Mouse (Mus musculus) liver, postnatal 0 days (tissue): ENCODE data around the gene Sema3a. TPM values are rescaled to one million over a fixed set of nuclear protein-coding genes. Genes with fewer than 3 reads are reported as not detected.
"Not testable (repeated sequence)": the region's sequence is repeated elsewhere in the genome, so short reads cannot be mapped to it uniquely, and the experiment has no call there.

Experiments used
- ATAC-seq: fragments of 200-750 bp; cut with Nextera tagmentation; 2 replicates; pipeline ENCODE4 v1.8.0; 2017; ENCODE audit warnings: mild to moderate bottlenecking, moderate library complexity
- DNase-seq: peaks from one replicate; pipeline ENCODE4 v3.0.0-alpha.2; 2016
- H3K27ac ChIP-seq: fragments of 300-500 bp; sonication (generic); 2 replicates; pipeline ENCODE4 v1.5.1; 2014; ENCODE audit warnings: antibody characterized with exemption, moderate library complexity, mild to moderate bottlenecking, low read depth
- H3K27me3 ChIP-seq: fragments of 300-500 bp; sonication (generic); 2 replicates; pipeline ENCODE4 v1.6.1; 2014; ENCODE audit warnings: low read length, control low read depth, mixed read lengths; ENCODE audit not compliant: insufficient read depth
- H3K36me3 ChIP-seq: fragments of 300-500 bp; sonication (generic); replicated peaks from 2 replicates; pipeline ENCODE4 v1.6.1; 2014; ENCODE audit warnings: mild to moderate bottlenecking, control low read depth, low read length, moderate library complexity, mixed read lengths; ENCODE audit not compliant: insufficient read depth
- H3K4me1 ChIP-seq: fragments of 300-500 bp; sonication (generic); 2 replicates; pipeline ENCODE4 v1.6.1; 2014; ENCODE audit warnings: antibody characterized with exemption, mild to moderate bottlenecking, control low read depth; ENCODE audit not compliant: insufficient read depth
- H3K4me2 ChIP-seq: fragments of 300-500 bp; sonication (generic); 2 replicates; pipeline ENCODE4 v1.6.1; 2014; ENCODE audit warnings: low read depth, mild to moderate bottlenecking, low read length, moderate library complexity, mixed read lengths
- H3K4me3 ChIP-seq: fragments of 300-500 bp; sonication (generic); 2 replicates; pipeline ENCODE4 v1.5.1; 2014; ENCODE audit warnings: low read depth, low read length
- H3K9ac ChIP-seq: fragments of 300-500 bp; sonication (generic); replicated peaks from 2 replicates; pipeline ENCODE4 v1.6.1; 2014; ENCODE audit warnings: mild to moderate bottlenecking, moderate library complexity
- H3K9me3 ChIP-seq: fragments of 300-500 bp; sonication (generic); 2 replicates; pipeline ENCODE4 v1.6.1; 2016; ENCODE audit warnings: mild to moderate bottlenecking, control low read depth, low read length, mixed read lengths
- CTCF ChIP-seq: sonication (generic); IDR thresholded peaks from 2 replicates; pipeline ENCODE4 v1.5.1; 2016; ENCODE audit warnings: antibody characterized with exemption, low read depth
- EP300 ChIP-seq: IDR thresholded peaks from 2 replicates; pipeline ENCODE4 v1.6.1; 2016; ENCODE audit warnings: antibody characterized with exemption, low read depth, mild to moderate bottlenecking
- WGBS: fragments of 180-500 bp; shearing (Covaris S2); extraction: QIAGEN DNeasy Blood & Tissue Kit; methylation state at CpG from one replicate; pipeline ENCODE4 v1.1.7; 2014; ENCODE audit not compliant: insufficient replicate concordance; 5-methylcytosine and 5-hydroxymethylcytosine counted together
- polyA plus RNA-seq: library from polyadenylated mRNA; unstranded; fragments of >200 nt; fragmentation: Nextera tagmentation; extraction: Ambion mirVana; gene quantifications from 2 replicates; pipeline ENCODE4 v1.2.1, GENCODE M21; 2015

The Sema3a gene
- polyA plus RNA-seq, 1 experiment from 2014 or later: 0.46 TPM

DNA sequence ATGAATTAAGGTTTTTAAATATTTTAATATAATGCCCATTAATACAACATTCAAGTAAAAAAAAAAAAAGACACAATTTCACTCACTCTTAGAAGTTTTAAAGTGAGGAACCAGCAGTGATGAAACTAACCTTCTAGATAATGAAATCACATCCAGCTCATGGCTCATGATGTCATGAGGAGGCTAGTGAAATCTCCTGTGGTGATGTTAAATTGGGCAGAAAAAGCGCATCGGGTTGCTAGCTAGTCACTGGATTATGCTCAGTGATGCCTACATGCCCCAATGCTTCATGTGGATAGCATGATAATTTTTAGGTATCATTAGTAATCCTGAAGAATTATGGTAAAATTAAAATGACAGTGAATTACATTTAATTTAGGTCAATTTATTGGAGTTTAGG lies 453.9 kb downstream of the Sema3a start:
- H3K9me3 ChIP-seq: no peaks in the 10 kb centered on the region
- no peak for DNase-seq
- 76% methylated on average over 2 of the region's 2 CpGs for WGBS
- no peak overlapping the region for H3K27ac ChIP-seq
- no peaks in the 10 kb centered on the region for H3K27me3 ChIP-seq
- no peak overlapping the region for H3K4me2 ChIP-seq
- H3K4me3 ChIP-seq: no peak overlapping the region
- H3K9ac ChIP-seq: no peak overlapping the region
- no peaks in the 10 kb centered on the region for H3K36me3 ChIP-seq
- TF ChIP-seq CTCF: no peak
- TF ChIP-seq EP300: no peak
- H3K4me1 ChIP-seq: no peaks in the 10 kb centered on the region
- no peak for ATAC-seq

DNA sequence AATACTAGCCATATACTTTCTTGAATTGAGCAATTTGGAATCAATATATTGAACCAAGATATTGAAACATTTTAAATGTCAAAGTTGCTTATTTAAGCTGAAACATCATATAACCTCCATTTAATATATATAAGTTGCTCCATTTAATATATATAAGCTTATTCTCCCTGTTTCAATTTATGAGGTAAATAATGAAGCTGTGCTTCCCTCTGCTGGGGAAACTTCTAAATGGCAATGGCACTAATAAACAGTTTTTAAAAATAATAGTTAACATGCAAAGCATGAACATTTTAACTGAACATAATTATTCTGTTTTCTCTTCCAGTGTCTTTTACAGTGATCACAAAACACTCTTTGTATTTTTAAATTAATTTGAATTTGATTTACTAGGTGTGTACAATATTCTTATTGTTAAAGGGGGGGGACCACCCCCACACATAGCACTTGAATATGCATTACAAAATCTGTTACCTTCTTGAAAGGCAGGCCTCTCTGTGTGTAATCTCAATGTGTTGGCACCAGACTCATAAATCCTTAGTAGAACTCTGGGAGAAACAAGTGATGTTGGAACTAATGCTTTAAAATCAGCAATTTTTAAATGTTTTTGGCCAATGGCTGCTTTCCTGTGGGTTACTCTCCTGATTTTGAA lies 460.5 kb downstream of the Sema3a start:
- Histone ChIP-seq H3K9ac (no peak overlapping the region), H3K36me3 (no peaks in the 10 kb centered on the region), H3K4me3 (no peak overlapping the region), H3K27me3 (no peaks in the 10 kb centered on the region), H3K27ac (no peak overlapping the region), H3K9me3 (no peaks in the 10 kb centered on the region), H3K4me2 (no peak overlapping the region), H3K4me1 (no peaks in the 10 kb centered on the region)
- DNase-seq (no peak), ATAC-seq (no peak)
- TF ChIP-seq EP300: no peak
- TF ChIP-seq CTCF: peak; percentile 20; the same call in 1 of the 2 replicates

DNA sequence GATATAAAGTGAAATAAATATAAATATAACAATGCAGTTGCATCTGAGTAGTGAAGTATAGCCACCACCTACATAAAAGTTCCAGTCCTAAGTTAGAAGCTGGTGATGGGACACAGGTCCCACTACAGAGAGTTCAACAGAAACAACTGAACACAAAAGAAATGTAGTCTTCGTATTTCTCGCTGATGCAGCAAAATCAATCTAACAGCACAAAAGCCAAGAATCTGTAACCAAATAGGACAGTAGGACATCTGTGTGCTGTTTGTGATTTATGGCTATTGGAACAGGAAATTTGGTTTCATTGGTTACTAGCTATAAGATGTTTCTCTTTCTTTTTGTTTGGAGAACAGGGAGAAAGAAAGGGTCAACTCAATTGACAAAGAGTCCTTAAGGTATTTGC lies 469.2 kb downstream of the Sema3a start:
- no peaks in the 10 kb centered on the region for H3K27me3 ChIP-seq
- H3K36me3 ChIP-seq: no peaks in the 10 kb centered on the region
- no peaks in the 10 kb centered on the region for H3K9me3 ChIP-seq
- no peak overlapping the region for H3K4me2 ChIP-seq
- no peak for DNase-seq
- no peak overlapping the region for H3K9ac ChIP-seq
- no peaks in the 10 kb centered on the region for H3K4me1 ChIP-seq
- H3K27ac ChIP-seq: no peak overlapping the region
- TF ChIP-seq CTCF: no peak
- no peak for TF ChIP-seq EP300
- no peak overlapping the region for H3K4me3 ChIP-seq
- no peak for ATAC-seq
- WGBS: 80% methylated on average over 2 of the region's 2 CpGs

DNA sequence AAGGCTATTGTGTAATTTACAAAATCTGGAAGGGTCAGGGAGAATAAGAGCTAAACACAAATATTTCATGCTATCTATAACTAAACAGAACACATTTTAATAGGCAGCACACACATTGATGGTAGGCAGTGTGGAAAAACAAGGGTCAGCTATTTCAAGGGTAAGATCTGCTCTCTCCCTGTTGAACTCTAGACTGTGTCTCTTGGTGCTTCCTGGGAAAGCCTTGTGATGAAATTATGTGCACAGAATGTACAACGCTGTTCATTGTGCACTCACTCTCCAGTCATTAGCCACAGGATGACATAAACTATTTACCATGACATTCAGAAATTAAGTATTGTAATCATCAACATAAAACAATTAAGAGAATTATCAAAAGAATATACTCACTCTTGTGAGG lies 486.4 kb downstream of the Sema3a start:
- Histone ChIP-seq H3K4me2 (no peak overlapping the region), H3K27me3 (no peaks in the 10 kb centered on the region), H3K9me3 (no peaks in the 10 kb centered on the region), H3K9ac (no peak overlapping the region), H3K27ac (no peak overlapping the region), H3K36me3 (no peaks in the 10 kb centered on the region), H3K4me3 (no peak overlapping the region), H3K4me1 (no peaks in the 10 kb centered on the region)
- no peak for ATAC-seq
- TF ChIP-seq CTCF (no peak), EP300 (no peak)
- DNase-seq: no peak
- 50% methylated on average over 1 of the region's 1 CpGs for WGBS

DNA sequence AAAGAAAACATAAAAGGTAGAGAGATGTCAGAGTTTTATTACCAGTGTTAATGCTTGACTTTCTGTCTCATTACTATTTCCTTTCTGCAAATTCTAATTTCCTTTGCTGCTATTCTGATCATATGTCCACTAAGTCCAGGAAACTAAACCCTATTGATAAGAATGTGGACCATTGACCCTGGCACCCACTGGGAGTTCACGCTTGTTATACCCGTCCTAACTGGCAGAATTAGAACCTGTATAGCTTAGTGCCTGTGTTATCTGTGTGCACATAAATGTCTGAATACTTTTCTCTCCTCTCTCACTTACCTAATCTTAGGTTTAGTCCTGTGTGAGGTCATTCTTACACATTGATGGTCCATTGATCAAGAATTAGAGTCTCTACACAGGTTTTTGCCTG lies 486.9 kb downstream of the Sema3a start:
- no peak for TF ChIP-seq CTCF
- no peak for TF ChIP-seq EP300
- Histone ChIP-seq H3K9ac (no peak overlapping the region), H3K4me2 (no peak overlapping the region), H3K9me3 (no peaks in the 10 kb centered on the region), H3K27ac (no peak overlapping the region), H3K4me1 (no peaks in the 10 kb centered on the region), H3K4me3 (no peak overlapping the region), H3K36me3 (no peaks in the 10 kb centered on the region), H3K27me3 (no peaks in the 10 kb centered on the region)
- no peak for DNase-seq
- no peak for ATAC-seq
- WGBS: 60% methylated on average over 2 of the region's 2 CpGs

DNA sequence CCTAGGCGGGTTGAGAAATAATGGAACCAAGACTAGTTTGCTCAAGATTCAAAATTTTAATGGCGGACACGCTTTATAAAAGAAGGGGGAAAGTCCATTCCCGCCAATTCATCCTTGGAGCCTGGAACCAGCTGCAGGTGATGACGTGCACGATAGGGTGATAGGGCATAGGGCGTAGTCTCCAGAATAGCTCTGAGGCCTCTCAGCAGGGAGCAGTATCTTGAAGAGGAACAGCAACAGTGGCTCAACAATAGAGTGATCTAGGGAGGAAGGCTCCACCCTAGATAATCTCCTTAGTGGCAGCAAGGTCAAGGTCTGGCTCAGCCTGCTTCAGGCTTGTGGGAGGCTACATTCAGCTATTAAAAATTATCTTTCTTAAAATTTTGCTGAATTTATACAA lies 489.4 kb downstream of the Sema3a start:
- not testable (repeated sequence) for ATAC-seq, H3K36me3 ChIP-seq, H3K4me3 ChIP-seq, H3K9me3 ChIP-seq, H3K9ac ChIP-seq, DNase-seq, H3K4me2 ChIP-seq, H3K4me1 ChIP-seq, H3K27me3 ChIP-seq, H3K27ac ChIP-seq
- 74% methylated on average over 7 of the region's 7 CpGs for WGBS

DNA sequence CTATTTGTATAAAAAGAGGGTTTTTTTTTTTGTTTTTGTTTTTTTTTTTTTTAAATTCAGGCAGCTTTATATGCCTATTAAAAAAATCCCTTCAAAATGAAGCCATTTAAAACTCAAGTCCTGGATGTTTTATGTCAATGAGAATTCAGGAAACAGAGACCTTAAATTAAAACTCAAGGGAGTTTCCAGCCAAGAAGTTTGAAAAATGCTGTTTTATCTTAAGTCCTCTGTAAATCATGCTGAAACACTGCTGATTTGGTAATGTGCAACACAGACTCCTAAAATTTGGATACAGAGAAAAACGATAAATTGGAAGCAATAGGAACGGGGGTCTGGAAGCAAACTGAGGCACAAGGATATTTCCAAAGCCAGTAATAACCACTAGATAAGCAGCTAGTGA lies 490.7 kb downstream of the Sema3a start:
- Histone ChIP-seq H3K36me3 (no peaks in the 10 kb centered on the region), H3K27me3 (no peaks in the 10 kb centered on the region), H3K4me3 (no peak overlapping the region), H3K4me1 (no peaks in the 10 kb centered on the region), H3K27ac (no peak overlapping the region), H3K4me2 (no peak overlapping the region), H3K9ac (no peak overlapping the region), H3K9me3 (no peaks in the 10 kb centered on the region)
- no peak for TF ChIP-seq CTCF
- TF ChIP-seq EP300: no peak
- ATAC-seq: no peak
- WGBS: 68% methylated on average over 2 of the region's 2 CpGs
- DNase-seq: no peak
